Mouse (Mus musculus): ENCODE results near the gene Spint2.

Gene Spint2

GRCm38 (mm10) chr7:29281201-29282073, at the start of gene Spint2:
Gene Spint2, minus strand, starts transcription at chr7:29281912.
- DNase-seq (ENCODE audit: inconsistent age in 2 of 2, low spot score in 1 of 2) = peak; percentile 81 to 93

DNA sequence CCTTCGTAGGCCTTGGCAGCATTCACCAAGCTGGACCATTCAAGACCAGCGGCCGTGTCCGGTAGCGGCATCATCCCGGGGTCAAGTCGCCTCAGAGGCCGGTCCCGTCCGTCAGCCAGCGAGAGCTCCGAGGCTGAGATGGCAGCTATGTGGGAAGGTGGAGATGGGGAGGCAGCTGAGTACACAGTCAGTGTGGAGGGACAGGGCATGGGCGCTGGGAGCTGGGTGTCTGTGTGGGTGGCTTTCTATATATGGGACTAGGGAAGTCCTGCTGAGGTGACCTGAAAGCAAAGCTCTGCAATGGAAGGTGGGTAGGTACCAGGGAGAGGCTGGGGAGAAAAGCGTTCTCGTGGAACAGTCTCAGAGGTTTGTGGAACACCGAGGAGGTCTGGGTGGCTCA, 47.3 kb upstream of the Spint2 start:
- no peak for DNase-seq (ENCODE audit: inconsistent age in 2 of 2, low spot score in 1 of 2)

DNA sequence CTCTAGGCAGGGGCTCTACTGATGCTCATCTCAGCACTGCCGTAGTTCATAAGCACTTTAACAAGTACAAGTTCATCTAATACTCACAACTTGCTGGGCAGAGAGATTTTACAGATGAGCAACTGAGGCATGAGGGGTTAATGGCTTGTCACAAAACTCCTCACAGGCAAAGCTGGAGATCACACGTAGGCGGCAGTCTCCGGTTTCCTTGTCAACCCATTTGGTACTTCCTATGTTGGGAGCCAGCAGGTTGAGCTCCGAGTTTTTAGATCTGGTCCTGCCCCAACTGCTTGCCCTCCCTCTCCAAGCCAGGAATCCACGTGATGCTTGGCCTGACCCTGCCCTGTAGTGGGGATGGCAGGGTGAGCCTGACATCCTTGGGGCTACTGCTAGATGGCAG, 45.4 kb upstream of the Spint2 start:
- DNase-seq (ENCODE audit: inconsistent age in 2 of 2, low spot score in 1 of 2) = no peak

GRCm38 (mm10) chr7:29319337-29320307, 37.9 kb upstream of the Spint2 start:
- DNase-seq (ENCODE audit: inconsistent age in 2 of 2, low spot score in 1 of 2) = peak in 1 of 2 experiments; percentile 53

DNA sequence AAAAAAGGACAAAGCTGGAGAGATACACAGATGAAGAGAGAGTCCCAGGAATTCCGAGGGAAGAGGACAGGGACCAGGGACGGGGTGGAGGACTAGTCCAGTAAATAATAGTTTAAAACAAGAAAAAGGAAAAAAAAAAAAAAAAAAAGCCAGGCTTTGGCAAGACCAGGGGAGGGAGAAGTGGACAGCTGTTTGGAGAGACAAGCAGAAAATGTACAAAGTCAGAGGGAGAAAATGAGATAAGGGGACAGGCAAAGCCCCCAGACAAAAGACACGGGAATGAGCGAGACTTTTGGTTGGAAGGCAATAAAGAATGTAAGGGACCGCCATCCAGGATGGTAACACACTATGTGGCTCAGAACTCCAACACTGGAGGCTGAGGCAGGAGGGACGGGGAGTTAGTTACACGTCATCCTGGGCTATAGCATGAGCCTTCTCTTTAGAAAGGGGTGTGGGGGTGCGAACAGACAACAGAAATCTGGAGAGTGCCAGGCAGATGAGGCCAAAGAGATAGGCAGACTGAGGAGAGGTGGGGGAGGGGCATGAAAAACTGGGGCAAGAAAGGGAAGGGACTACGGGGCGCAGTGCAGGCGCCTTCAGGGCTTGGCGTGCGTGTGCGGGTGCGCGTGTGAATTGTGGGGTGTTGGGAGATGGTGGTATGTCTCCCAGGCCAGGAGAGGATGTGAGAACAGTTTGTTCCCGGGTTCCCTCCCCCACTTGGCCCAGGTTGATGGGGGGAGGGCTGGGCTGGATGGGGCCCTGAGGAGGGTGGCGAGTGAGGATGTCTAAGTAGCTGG, 36.6 kb upstream of the Spint2 start:
- DNase-seq (ENCODE audit: inconsistent age in 2 of 2, low spot score in 1 of 2) = no peak

DNA sequence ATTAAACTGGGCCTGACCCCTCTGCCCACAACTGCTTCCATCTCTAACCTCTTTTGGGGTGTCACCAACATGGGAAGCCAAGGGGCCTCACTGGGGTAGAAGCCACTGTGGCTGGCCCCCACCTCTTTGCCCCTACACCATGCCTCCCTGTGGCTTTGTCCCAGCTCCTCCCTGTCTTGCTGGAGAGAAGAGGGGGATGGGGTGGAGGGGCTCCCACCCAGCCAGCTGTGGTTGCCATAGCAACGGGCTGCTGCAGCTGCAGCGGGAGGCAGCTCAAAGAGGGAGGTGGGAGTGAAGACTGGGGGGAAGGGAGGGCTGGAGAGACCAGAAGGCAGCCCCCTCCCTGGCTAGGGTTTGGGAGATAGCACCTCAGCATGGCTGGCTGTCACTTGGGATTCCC, 35.8 kb upstream of the Spint2 start:
- DNase-seq (ENCODE audit: inconsistent age in 2 of 2, low spot score in 1 of 2) = no peak

- no peak for DNase-seq (ENCODE audit: inconsistent age in 2 of 2, low spot score in 1 of 2)
These were observed 35.3 kb upstream of the Spint2 start for GRCm38 (mm10) chr7:29316976-29317375.

GRCm38 (mm10) chr7:29316137-29316734, 34.5 kb upstream of the Spint2 start:
- DNase-seq (ENCODE audit: inconsistent age in 2 of 2, low spot score in 1 of 2) = no peak

- no peak for DNase-seq (ENCODE audit: inconsistent age in 2 of 2, low spot score in 1 of 2)
These were observed 33.3 kb upstream of the Spint2 start for GRCm38 (mm10) chr7:29314844-29315628.

DNA sequence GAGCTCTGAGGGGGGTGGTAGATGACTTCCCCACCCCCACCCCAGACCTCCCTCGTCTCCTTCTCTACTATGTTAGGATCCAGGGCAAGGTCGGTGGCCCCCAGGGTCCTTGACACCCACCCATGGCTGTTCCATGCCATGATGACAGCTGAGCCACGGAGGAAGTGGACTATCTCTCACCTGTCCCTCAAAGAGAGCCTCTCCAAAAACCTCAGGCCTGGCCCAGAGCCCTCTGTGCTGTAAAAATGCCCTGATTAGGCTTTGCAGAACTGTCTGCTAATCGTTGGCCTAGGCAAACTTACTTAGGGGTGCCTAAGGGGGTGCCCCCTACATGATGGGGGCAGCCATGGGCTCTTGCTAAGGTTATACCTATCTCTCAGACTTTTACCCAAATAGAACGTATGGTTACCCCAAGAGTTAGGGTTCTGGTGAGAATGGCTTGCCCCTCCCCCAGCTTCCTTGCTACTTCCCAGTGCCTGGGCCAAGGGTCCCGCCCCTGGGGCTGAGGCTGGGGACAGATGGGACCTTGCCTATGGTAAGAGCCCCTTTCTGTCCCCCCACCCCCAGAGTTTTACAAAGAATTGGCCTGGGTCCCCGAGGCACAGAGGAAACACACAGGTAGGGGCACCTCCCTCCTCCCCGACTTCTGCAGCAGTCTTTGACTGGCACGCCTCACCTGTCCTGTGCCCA, 32.0 kb upstream of the Spint2 start:
- DNase-seq (ENCODE audit: inconsistent age in 2 of 2, low spot score in 1 of 2) = no peak

- DNase-seq (ENCODE audit: inconsistent age in 2 of 2, low spot score in 1 of 2) = no peak
These were observed 31.3 kb upstream of the Spint2 start for GRCm38 (mm10) chr7:29313051-29313450.

GRCm38 (mm10) chr7:29309749-29310148, 28.0 kb upstream of the Spint2 start:
- DNase-seq (ENCODE audit: inconsistent age in 2 of 2, low spot score in 1 of 2) = no peak

- peak; percentile 44 to 83 for DNase-seq (ENCODE audit: inconsistent age in 2 of 2, low spot score in 1 of 2)
These were observed 27.6 kb upstream of the Spint2 start for GRCm38 (mm10) chr7:29309221-29309721.

DNA sequence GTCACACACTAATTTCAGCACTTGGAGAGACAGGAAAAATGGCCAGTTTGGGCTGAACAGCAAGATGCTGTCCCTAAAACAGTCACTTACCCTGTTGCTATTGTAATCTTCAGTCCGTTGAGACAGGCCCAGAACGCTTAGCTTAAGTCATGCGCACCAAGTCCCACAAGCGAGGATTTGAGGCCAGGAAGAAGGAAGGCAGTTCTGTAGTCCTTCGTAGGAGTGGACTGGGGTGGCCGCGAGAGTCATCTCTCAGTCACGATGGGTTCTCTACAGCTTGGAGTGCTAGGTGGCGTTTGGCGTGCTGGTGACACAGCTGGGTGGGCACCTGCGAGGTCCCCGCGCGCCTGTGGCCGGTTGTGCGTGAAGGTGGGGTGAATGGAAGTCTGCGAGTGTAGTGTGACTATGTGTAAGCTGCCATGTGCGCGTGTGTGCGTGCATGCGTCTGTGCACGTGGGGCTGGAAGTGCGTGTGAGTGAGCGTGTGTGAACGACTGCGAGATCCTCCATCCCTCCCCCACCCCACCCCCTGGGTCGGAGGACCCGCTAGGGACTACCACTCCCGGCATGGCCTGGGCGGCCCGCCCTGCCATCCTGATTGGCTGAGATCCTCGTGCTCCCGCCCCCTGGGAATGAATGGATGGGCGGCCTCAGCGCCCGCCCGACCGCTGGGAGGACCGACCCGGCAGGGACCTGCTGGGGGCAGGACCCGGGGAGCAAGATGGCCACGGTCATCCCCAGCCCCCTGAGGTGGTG, 25.8 kb upstream of the Spint2 start:
- peak; percentile 91 to 97 for DNase-seq (ENCODE audit: inconsistent age in 2 of 2, low spot score in 1 of 2)

GRCm38 (mm10) chr7:29306619-29307018, 24.9 kb upstream of the Spint2 start:
- DNase-seq (ENCODE audit: inconsistent age in 2 of 2, low spot score in 1 of 2) = peak in 1 of 2 experiments; percentile 57

- no peak for DNase-seq (ENCODE audit: inconsistent age in 2 of 2, low spot score in 1 of 2)
These were observed 24.4 kb upstream of the Spint2 start for GRCm38 (mm10) chr7:29306108-29306507.

- DNase-seq (ENCODE audit: inconsistent age in 2 of 2, low spot score in 1 of 2) = no peak
These were observed 23.7 kb upstream of the Spint2 start for GRCm38 (mm10) chr7:29305263-29305988.
